Mouse (Mus musculus): ENCODE measurements around the gene Tbl1xr1.

Gene Tbl1xr1

GRCm38 (mm10) chr3:22221557-22221956 lies 145.1 kb downstream of the Tbl1xr1 start:
- no peak for DNase-seq

GRCm38 (mm10) chr3:22222351-22222750 lies 145.9 kb downstream of the Tbl1xr1 start:
- no peak for DNase-seq

GRCm38 (mm10) chr3:22223023-22223422 lies 146.6 kb downstream of the Tbl1xr1 start:
- DNase-seq, result no peak

GRCm38 (mm10) chr3:22228052-22228451 lies 151.6 kb downstream of the Tbl1xr1 start:
- no peak for DNase-seq

- no peak for DNase-seq
Observed at GRCm38 (mm10) chr3:22230635-22231034, 154.2 kb downstream of the Tbl1xr1 start.

GRCm38 (mm10) chr3:22238106-22238900 lies 161.9 kb downstream of the Tbl1xr1 start:
- peak in 1 of 2 experiments; percentile 3 for DNase-seq
